Mouse (Mus musculus) forebrain, postnatal 0 days (tissue): ENCODE results near the gene Sgk1. TPM values are rescaled to one million over a fixed set of nuclear protein-coding genes. Genes with fewer than 3 reads are reported as not detected.

Experiments
- ATAC-seq: fragments of 200-750 bp; cut with Nextera tagmentation; 2 replicates; pipeline ENCODE4 v1.8.0; 2017; ENCODE audit warnings: mild to moderate bottlenecking, moderate library complexity
- DNase-seq: peaks from one replicate; pipeline ENCODE4 v3.0.0-alpha.2; 2015
- H3K27ac ChIP-seq: fragments of 300-500 bp; sonication (generic); 2 replicates; pipeline ENCODE4 v1.5.1; 2014; ENCODE audit warnings: low read depth, mild to moderate bottlenecking, antibody characterized with exemption, low read length, moderate library complexity, mixed read lengths
- H3K27me3 ChIP-seq: fragments of 300-500 bp; sonication (generic); 2 replicates; pipeline ENCODE4 v1.6.1; 2014; ENCODE audit warnings: mild to moderate bottlenecking, low read length, mixed read lengths; ENCODE audit not compliant: insufficient read depth
- H3K36me3 ChIP-seq: fragments of 300-500 bp; sonication (generic); 2 replicates; pipeline ENCODE4 v1.6.1; 2014; ENCODE audit warnings: mild to moderate bottlenecking, moderate library complexity; ENCODE audit not compliant: insufficient read depth
- H3K4me1 ChIP-seq: fragments of 300-500 bp; sonication (generic); 2 replicates; pipeline ENCODE4 v1.6.1; 2014; ENCODE audit warnings: antibody characterized with exemption; ENCODE audit not compliant: insufficient read depth
- H3K4me2 ChIP-seq: fragments of 300-500 bp; sonication (generic); 2 replicates; pipeline ENCODE4 v1.6.1; 2014; ENCODE audit warnings: low read depth, mild to moderate bottlenecking, moderate library complexity
- H3K4me3 ChIP-seq: fragments of 300-500 bp; sonication (generic); 2 replicates; pipeline ENCODE4 v1.5.1; 2014; ENCODE audit warnings: low read depth, low read length, mixed read lengths
- H3K9ac ChIP-seq: fragments of 300-500 bp; sonication (generic); 2 replicates; pipeline ENCODE4 v1.6.1; 2014; ENCODE audit warnings: mild to moderate bottlenecking
- H3K9me3 ChIP-seq: fragments of 300-500 bp; sonication (generic); 2 replicates; pipeline ENCODE4 v1.6.1; 2016; ENCODE audit warnings: low read length
- CTCF ChIP-seq: sonication (generic); IDR thresholded peaks from 2 replicates; pipeline ENCODE4 v1.5.1; 2016; ENCODE audit warnings: antibody characterized with exemption, control low read depth, low read depth
- WGBS: fragments of 180-500 bp; shearing (Covaris S2); extraction: QIAGEN DNeasy Blood & Tissue Kit; methylation state at CpG from one replicate; pipeline ENCODE4 v1.1.7; 2014; 5-methylcytosine and 5-hydroxymethylcytosine counted together
- polyA plus RNA-seq: library from polyadenylated mRNA; unstranded; fragments of >200 nt; fragmentation: Nextera tagmentation; extraction: Ambion mirVana; gene quantifications from 2 replicates; pipeline ENCODE4 v1.2.1, GENCODE M21; 2015
- total RNA-seq: library from RNA; depleted of rRNA; stranded (reverse); fragments of >200 nt; gene quantifications from 2 replicates; pipeline ENCODE4 v1.2.3, GENCODE M21; 2014

The Sgk1 gene
- total and polyA plus RNA-seq, 2 experiments from 2014 or later, result 62.8 to 97.5 TPM

- TF ChIP-seq CTCF, result no peak
- WGBS, result 58% methylated on average over 7 of the region's 7 CpGs
- H3K4me3 ChIP-seq, result no peak overlapping the region
- no peak for ATAC-seq
- peak; percentile 45 for DNase-seq
- no peak overlapping the region for H3K27ac ChIP-seq
- no peaks in the 10 kb centered on the region for H3K9me3 ChIP-seq
- no peak overlapping the region for H3K4me2 ChIP-seq
- no peaks in the 10 kb centered on the region for H3K27me3 ChIP-seq
- H3K9ac ChIP-seq, result no peak overlapping the region
- H3K4me1 ChIP-seq, result no peaks in the 10 kb centered on the region
- H3K36me3 ChIP-seq, result no peaks in the 10 kb centered on the region
Measured at GRCm38 (mm10) chr10:21963005-21963404, 81.0 kb downstream of the Sgk1 start.

- Histone ChIP-seq H3K9me3 (no peaks in the 10 kb centered on the region), H3K4me1 (no peaks in the 10 kb centered on the region), H3K4me3 (no peak overlapping the region), H3K36me3 (no peaks in the 10 kb centered on the region), H3K27me3 (no peaks in the 10 kb centered on the region), H3K27ac (no peak overlapping the region), H3K4me2 (no peak overlapping the region), H3K9ac (no peak overlapping the region)
- 93% methylated on average over 11 of the region's 11 CpGs for WGBS
- ATAC-seq (no peak), DNase-seq (no peak)
- no peak for TF ChIP-seq CTCF
Measured at GRCm38 (mm10) chr10:21973676-21974075, 91.7 kb downstream of the Sgk1 start.

GRCm38 (mm10) chr10:21974801-21975200 is 92.8 kb downstream of the Sgk1 start:
- H3K9me3 ChIP-seq, result no peaks in the 10 kb centered on the region
- no peak for DNase-seq
- H3K36me3 ChIP-seq, result no peaks in the 10 kb centered on the region
- 92% methylated on average over 3 of the region's 3 CpGs for WGBS
- H3K27ac ChIP-seq, result no peak overlapping the region
- no peak overlapping the region for H3K4me2 ChIP-seq
- H3K4me1 ChIP-seq, result no peaks in the 10 kb centered on the region
- no peak overlapping the region for H3K4me3 ChIP-seq
- H3K9ac ChIP-seq, result no peak overlapping the region
- no peaks in the 10 kb centered on the region for H3K27me3 ChIP-seq
- no peak for TF ChIP-seq CTCF
- ATAC-seq, result no peak

GRCm38 (mm10) chr10:21975384-21975783 is 93.4 kb downstream of the Sgk1 start:
- Histone ChIP-seq H3K36me3 (no peaks in the 10 kb centered on the region), H3K4me2 (no peak overlapping the region), H3K27me3 (no peaks in the 10 kb centered on the region), H3K27ac (no peak overlapping the region), H3K4me3 (no peak overlapping the region), H3K9me3 (no peaks in the 10 kb centered on the region), H3K9ac (no peak overlapping the region), H3K4me1 (no peaks in the 10 kb centered on the region)
- DNase-seq (no peak), ATAC-seq (no peak)
- 87% methylated on average over 6 of the region's 6 CpGs for WGBS
- no peak for TF ChIP-seq CTCF

- no peaks in the 10 kb centered on the region for H3K36me3 ChIP-seq
- H3K4me3 ChIP-seq, result no peak overlapping the region
- 91% methylated on average over 5 of the region's 5 CpGs for WGBS
- no peaks in the 10 kb centered on the region for H3K27me3 ChIP-seq
- H3K27ac ChIP-seq, result no peak overlapping the region
- no peaks in the 10 kb centered on the region for H3K9me3 ChIP-seq
- ATAC-seq (no peak), DNase-seq (no peak)
- H3K4me1 ChIP-seq, result no peaks in the 10 kb centered on the region
- no peak overlapping the region for H3K9ac ChIP-seq
- no peak overlapping the region for H3K4me2 ChIP-seq
- no peak for TF ChIP-seq CTCF
Measured at GRCm38 (mm10) chr10:21976253-21976652, 94.3 kb downstream of the Sgk1 start.

GRCm38 (mm10) chr10:21978421-21978820 is 96.4 kb downstream of the Sgk1 start:
- TF ChIP-seq CTCF, result no peak
- no peak overlapping the region for H3K4me2 ChIP-seq
- ATAC-seq (no peak), DNase-seq (no peak)
- no peaks in the 10 kb centered on the region for H3K36me3 ChIP-seq
- H3K9ac ChIP-seq, result no peak overlapping the region
- no peak overlapping the region for H3K27ac ChIP-seq
- H3K27me3 ChIP-seq, result no peaks in the 10 kb centered on the region
- WGBS, result 89% methylated on average over 9 of the region's 9 CpGs
- no peaks in the 10 kb centered on the region for H3K4me1 ChIP-seq
- no peaks in the 10 kb centered on the region for H3K9me3 ChIP-seq
- H3K4me3 ChIP-seq, result no peak overlapping the region

- no peaks in the 10 kb centered on the region for H3K27me3 ChIP-seq
- no peaks in the 10 kb centered on the region for H3K9me3 ChIP-seq
- DNase-seq, result no peak
- H3K27ac ChIP-seq, result no peak overlapping the region
- no peak for TF ChIP-seq CTCF
- H3K9ac ChIP-seq, result no peak overlapping the region
- H3K4me2 ChIP-seq, result no peak overlapping the region
- H3K4me3 ChIP-seq, result no peak overlapping the region
- H3K4me1 ChIP-seq, result no peaks in the 10 kb centered on the region
- WGBS, result 93% methylated on average over 5 of the region's 5 CpGs
- no peaks in the 10 kb centered on the region for H3K36me3 ChIP-seq
- ATAC-seq, result no peak
Measured at GRCm38 (mm10) chr10:21979286-21979965, 97.4 kb downstream of the Sgk1 start.
